8 mouse cellular contexts compared by ENCODE assay signal in the genomic region with DNA sequence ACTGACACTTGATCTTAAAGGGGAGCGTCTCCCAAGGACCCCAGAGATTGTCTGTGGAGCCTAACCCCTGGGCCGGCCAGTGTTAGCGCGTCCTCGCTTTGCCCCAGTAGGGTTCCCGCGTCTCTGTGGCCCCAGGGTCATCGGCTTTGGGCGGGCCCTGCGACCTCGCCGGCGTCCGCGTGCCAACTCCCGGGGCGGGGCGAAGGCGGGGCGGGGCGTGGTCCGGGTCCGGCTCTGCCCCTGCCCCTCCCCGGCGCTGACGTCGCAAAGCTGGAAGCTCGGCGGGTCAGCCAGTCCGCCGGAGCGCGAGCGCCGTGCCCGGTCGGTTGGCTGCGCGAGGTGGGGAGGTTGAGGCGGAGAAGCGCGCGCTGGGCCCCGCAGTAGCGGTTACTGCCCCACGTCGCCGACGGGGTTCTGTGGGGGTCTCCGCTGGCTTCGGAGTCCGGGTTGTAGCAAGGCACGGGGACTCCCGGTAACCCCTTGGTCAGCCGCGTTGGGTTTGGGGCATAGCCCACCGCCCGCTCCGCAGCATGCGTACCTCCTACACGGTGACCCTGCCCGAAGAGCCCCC. TPM values are rescaled to one million over a fixed set of nuclear protein-coding genes. Genes with fewer than 3 reads are reported as not detected.
A peak's percentile ranks its signal among the peaks of the same experiment; 100 is the strongest.
DNase-seq lines count a peak whose midpoint lies in the region; ATAC-seq and TF ChIP-seq lines count a peak whose summit lies in the region.

No protein-coding gene starts in this region.

- WGBS in forebrain, embryonic 10.5 days = under 1% methylated on average over 62 of the region's 62 CpGs
- under 1% methylated on average over 62 of the region's 62 CpGs for WGBS in heart, embryonic 15.5 days
- WGBS in liver, embryonic 15.5 days (ENCODE audit: insufficient replicate concordance) = under 1% methylated on average over 58 of the region's 62 CpGs
- under 1% methylated on average over 61 of the region's 62 CpGs for WGBS in neural tube, embryonic 11.5 days
- under 1% methylated on average over 62 of the region's 62 CpGs for WGBS in stomach, embryonic 16.5 days

- H3ac ChIP-seq in C2C12 (ENCODE audit: control insufficient read depth, insufficient read length, low read depth) = peak overlapping the region; percentile 58

- H3K27ac ChIP-seq in forebrain, embryonic 10.5 days = peak overlapping the region; percentile 84
- peak overlapping the region; percentile 94 for H3K27ac ChIP-seq in heart, embryonic 15.5 days
- no peak overlapping the region for H3K27ac ChIP-seq in liver, embryonic 15.5 days (replicated peaks)
- H3K27ac ChIP-seq in neural tube, embryonic 11.5 days (ENCODE audit: low read depth, low read length) = no peak overlapping the region
- H3K27ac ChIP-seq in stomach, embryonic 16.5 days (ENCODE audit: low read length) = no peak overlapping the region

- no peaks in the 10 kb centered on the region for H3K79me3 ChIP-seq in C2C12 (ENCODE audit: low read depth)

- peak overlapping the region; percentile 93 for H3K9ac ChIP-seq in heart, embryonic 15.5 days
- peak overlapping the region; percentile 45 for H3K9ac ChIP-seq in liver, embryonic 15.5 days
- peak overlapping the region; percentile 71 for H3K9ac ChIP-seq in neural tube, embryonic 11.5 days (ENCODE audit: low read length)
- peak overlapping the region; percentile 73 for H3K9ac ChIP-seq in stomach, embryonic 16.5 days (ENCODE audit: low read length)

- H3K4me1 ChIP-seq in forebrain, embryonic 10.5 days = peaks cover 66% of the 10 kb centered on the region
- H3K4me1 ChIP-seq in heart, embryonic 15.5 days (replicated peaks) = peaks cover 84% of the 10 kb centered on the region
- peaks cover 47% of the 10 kb centered on the region for H3K4me1 ChIP-seq in liver, embryonic 15.5 days (replicated peaks)
- H3K4me1 ChIP-seq in neural tube, embryonic 11.5 days (ENCODE audit: control insufficient read depth, insufficient read depth, low read length) = peaks cover 14% of the 10 kb centered on the region
- peaks cover 52% of the 10 kb centered on the region for H3K4me1 ChIP-seq in stomach, embryonic 16.5 days (ENCODE audit: control insufficient read depth, insufficient read depth, low read length)

- H3K27me3 ChIP-seq in C2C12 (ENCODE audit: control insufficient read depth, insufficient read depth, insufficient read length) = no peaks in the 10 kb centered on the region
- H3K27me3 ChIP-seq in forebrain, embryonic 10.5 days (ENCODE audit: poor library complexity, severe bottlenecking) = peaks cover 92% of the 10 kb centered on the region
- 0 out of 2 replicates have a peak, but pooled peaks cover 3% of the 10 kb centered on the region for H3K27me3 ChIP-seq in heart, embryonic 15.5 days
- H3K27me3 ChIP-seq in liver, embryonic 15.5 days = peaks cover 76% of the 10 kb centered on the region
- H3K27me3 ChIP-seq in neural tube, embryonic 11.5 days (ENCODE audit: control insufficient read depth, insufficient read depth, low read length) = peaks cover 13% of the 10 kb centered on the region
- no peaks in the 10 kb centered on the region for H3K27me3 ChIP-seq in stomach, embryonic 16.5 days (ENCODE audit: control insufficient read depth, insufficient read depth, low read length)

- H3K4me3 ChIP-seq in C2C12 (ENCODE audit: insufficient read depth, poor library complexity, severe bottlenecking) = no peak overlapping the region
- peak overlapping the region; percentile 72 for H3K4me3 ChIP-seq in forebrain, embryonic 10.5 days
- peak overlapping the region; percentile 78 for H3K4me3 ChIP-seq in heart, embryonic 15.5 days
- H3K4me3 ChIP-seq in liver, embryonic 15.5 days (replicated peaks) = peak overlapping the region; percentile 61
- H3K4me3 ChIP-seq in neural tube, embryonic 11.5 days (ENCODE audit: low read depth, low read length) = peak overlapping the region; percentile 58
- H3K4me3 ChIP-seq in stomach, embryonic 16.5 days (replicated peaks; ENCODE audit: low read length) = peak overlapping the region; percentile 52

- H3K4me2 ChIP-seq in heart, embryonic 15.5 days = peak overlapping the region; percentile 92
- H3K4me2 ChIP-seq in liver, embryonic 15.5 days = peak overlapping the region; percentile 95
- peak overlapping the region; percentile 99 for H3K4me2 ChIP-seq in neural tube, embryonic 11.5 days (ENCODE audit: low read depth)
- peak overlapping the region; percentile 88 for H3K4me2 ChIP-seq in stomach, embryonic 16.5 days (ENCODE audit: low read depth, low read length)

- ATAC-seq in heart, embryonic 15.5 days (replicated peaks; ENCODE audit: insufficient number of reproducible peaks, insufficient read depth, low FRiP score, low read depth) = peak; percentile 77
- peak; percentile 77 for ATAC-seq in liver, embryonic 15.5 days (ENCODE audit: insufficient read depth)
- peak; percentile 76 for ATAC-seq in neural tube, embryonic 11.5 days (ENCODE audit: insufficient read depth, low FRiP score, low TSS enrichment)
- ATAC-seq in stomach, embryonic 16.5 days (ENCODE audit: insufficient read depth, low FRiP score) = peak; percentile 85

- TF ChIP-seq CTCF in C2C12 (IDR thresholded peaks at IDR 0.05; ENCODE audit: control insufficient read depth, insufficient read depth, insufficient read length) = no peak

- peak; percentile 44 for DNase-seq in c-Kit-negative CD71-positive TER-119-positive erythroid progenitor cells, embryonic 14.5 days (ENCODE audit: low read depth, low spot score)
- DNase-seq in forebrain, embryonic 10.5 days (ENCODE audit: extremely low spot score, low spot score) = peak; percentile 90
- peak; percentile 98 to 99 for DNase-seq in kidney, postnatal 25 days
- DNase-seq in neural tube, embryonic 11.5 days (ENCODE audit: low spot score) = peak; percentile 87

- H3K9me3 ChIP-seq in forebrain, embryonic 10.5 days = no peaks in the 10 kb centered on the region
- no peaks in the 10 kb centered on the region for H3K9me3 ChIP-seq in heart, embryonic 15.5 days (replicated peaks)
- no peaks in the 10 kb centered on the region for H3K9me3 ChIP-seq in liver, embryonic 15.5 days (replicated peaks)
- no peaks in the 10 kb centered on the region for H3K9me3 ChIP-seq in neural tube, embryonic 11.5 days (ENCODE audit: control insufficient read depth, low read length)
- no peaks in the 10 kb centered on the region for H3K9me3 ChIP-seq in stomach, embryonic 16.5 days (replicated peaks; ENCODE audit: control insufficient read depth, low read length)

- no peaks in the 10 kb centered on the region for H3K79me2 ChIP-seq in C2C12 (ENCODE audit: control insufficient read depth, insufficient read depth)

- no peaks in the 10 kb centered on the region for H3K36me3 ChIP-seq in C2C12 (ENCODE audit: control insufficient read depth, insufficient read depth)
- H3K36me3 ChIP-seq in forebrain, embryonic 10.5 days (replicated peaks) = no peaks in the 10 kb centered on the region
- H3K36me3 ChIP-seq in heart, embryonic 15.5 days = no peaks in the 10 kb centered on the region
- H3K36me3 ChIP-seq in liver, embryonic 15.5 days (replicated peaks) = no peaks in the 10 kb centered on the region
- H3K36me3 ChIP-seq in neural tube, embryonic 11.5 days (ENCODE audit: control insufficient read depth, insufficient read depth, low read length) = no peaks in the 10 kb centered on the region
- no peaks in the 10 kb centered on the region for H3K36me3 ChIP-seq in stomach, embryonic 16.5 days (ENCODE audit: control insufficient read depth, insufficient read depth, low read length)

RNA-seq across cellular contexts. Expression of a gene that starts 16.8 kb away (rescaled TPM):
- 0.05 TPM for polyA plus RNA-seq in C2C12 (2012; fragmentation: generic; extraction: Trizol)
- 0.15 and 0.26 TPM in 2 replicates for polyA plus RNA-seq in forebrain, embryonic 10.5 days (2016; fragmentation: Nextera tagmentation; extraction: Ambion mirVana)
- polyA plus RNA-seq in heart, embryonic 15.5 days (2015; fragmentation: Nextera tagmentation; extraction: Ambion mirVana) = not detected in 2 replicates
- 0.10 TPM in 1 of 2 replicates, not detected in the other for polyA plus RNA-seq in liver, embryonic 15.5 days (2015; fragmentation: Nextera tagmentation; extraction: Ambion mirVana)
- polyA plus RNA-seq in neural tube, embryonic 11.5 days (2014; fragmentation: Nextera tagmentation; extraction: Ambion mirVana) = 0.15 and 0.21 TPM in 2 replicates
- polyA plus RNA-seq in stomach, embryonic 16.5 days (2015; fragmentation: Nextera tagmentation; extraction: Ambion mirVana) = 0.08 and 0.20 TPM in 2 replicates

RNA-seq across cellular contexts. Expression of a gene that starts 17.9 kb away (rescaled TPM):
- 0.73 TPM for polyA plus RNA-seq in C2C12 (2012; fragmentation: generic; extraction: Trizol)
- 12.7 and 12.9 TPM in 2 replicates for polyA plus RNA-seq in forebrain, embryonic 10.5 days (2016; fragmentation: Nextera tagmentation; extraction: Ambion mirVana)
- 69.9 and 74.9 TPM in 2 replicates for polyA plus RNA-seq in heart, embryonic 15.5 days (2015; fragmentation: Nextera tagmentation; extraction: Ambion mirVana)
- 3.7 and 4.3 TPM in 2 replicates for polyA plus RNA-seq in liver, embryonic 15.5 days (2015; fragmentation: Nextera tagmentation; extraction: Ambion mirVana)
- 10.5 and 11.7 TPM in 2 replicates for polyA plus RNA-seq in neural tube, embryonic 11.5 days (2014; fragmentation: Nextera tagmentation; extraction: Ambion mirVana)
- polyA plus RNA-seq in stomach, embryonic 16.5 days (2015; fragmentation: Nextera tagmentation; extraction: Ambion mirVana) = 16.1 and 21.5 TPM in 2 replicates

RNA-seq across cellular contexts. Expression of a gene that starts 22.3 kb away (rescaled TPM):
- 0.15 TPM for polyA plus RNA-seq in C2C12 (2012; fragmentation: generic; extraction: Trizol)
- not detected in 2 replicates for polyA plus RNA-seq in forebrain, embryonic 10.5 days (2016; fragmentation: Nextera tagmentation; extraction: Ambion mirVana)
- 3.8 TPM in 2 replicates for polyA plus RNA-seq in heart, embryonic 15.5 days (2015; fragmentation: Nextera tagmentation; extraction: Ambion mirVana)
- 0.29 and 0.53 TPM in 2 replicates for polyA plus RNA-seq in liver, embryonic 15.5 days (2015; fragmentation: Nextera tagmentation; extraction: Ambion mirVana)
- polyA plus RNA-seq in neural tube, embryonic 11.5 days (2014; fragmentation: Nextera tagmentation; extraction: Ambion mirVana) = 0.27 and 0.31 TPM in 2 replicates
- 2.4 and 2.5 TPM in 2 replicates for polyA plus RNA-seq in stomach, embryonic 16.5 days (2015; fragmentation: Nextera tagmentation; extraction: Ambion mirVana)

RNA-seq across cellular contexts. Expression of a gene that starts 28.6 kb away (rescaled TPM):
- polyA plus RNA-seq in C2C12 (2012; fragmentation: generic; extraction: Trizol) = 0.05 TPM
- 0.06 and 0.36 TPM in 2 replicates for polyA plus RNA-seq in forebrain, embryonic 10.5 days (2016; fragmentation: Nextera tagmentation; extraction: Ambion mirVana)
- polyA plus RNA-seq in heart, embryonic 15.5 days (2015; fragmentation: Nextera tagmentation; extraction: Ambion mirVana) = 0.05 and 0.13 TPM in 2 replicates
- polyA plus RNA-seq in liver, embryonic 15.5 days (2015; fragmentation: Nextera tagmentation; extraction: Ambion mirVana) = not detected in 2 replicates
- polyA plus RNA-seq in neural tube, embryonic 11.5 days (2014; fragmentation: Nextera tagmentation; extraction: Ambion mirVana) = 0.20 and 0.95 TPM in 2 replicates
- polyA plus RNA-seq in stomach, embryonic 16.5 days (2015; fragmentation: Nextera tagmentation; extraction: Ambion mirVana) = 0.19 and 0.21 TPM in 2 replicates

RNA-seq across cellular contexts. Expression of a gene that starts 28.6 kb away (rescaled TPM):
- polyA plus RNA-seq in C2C12 (2012; fragmentation: generic; extraction: Trizol) = 52.6 TPM
- polyA plus RNA-seq in forebrain, embryonic 10.5 days (2016; fragmentation: Nextera tagmentation; extraction: Ambion mirVana) = 79.5 and 81.5 TPM in 2 replicates
- polyA plus RNA-seq in heart, embryonic 15.5 days (2015; fragmentation: Nextera tagmentation; extraction: Ambion mirVana) = 28.7 and 39.9 TPM in 2 replicates
- 35.2 and 38.4 TPM in 2 replicates for polyA plus RNA-seq in liver, embryonic 15.5 days (2015; fragmentation: Nextera tagmentation; extraction: Ambion mirVana)
- polyA plus RNA-seq in neural tube, embryonic 11.5 days (2014; fragmentation: Nextera tagmentation; extraction: Ambion mirVana) = 62.4 and 71.1 TPM in 2 replicates
- 42.3 and 50.6 TPM in 2 replicates for polyA plus RNA-seq in stomach, embryonic 16.5 days (2015; fragmentation: Nextera tagmentation; extraction: Ambion mirVana)

Comparison
In these comparisons a context has a peak if more than half of its experiments do, and no peak if none do; other contexts are left out.
1. DNase-seq: peak in every context shown above with its lines; median percentile 98 in kidney, postnatal 25 days; 90 in forebrain, embryonic 10.5 days; 87 in neural tube, embryonic 11.5 days; 44 in c-Kit-negative CD71-positive TER-119-positive erythroid progenitor cells, embryonic 14.5 days.
2. H3K27ac ChIP-seq: peak in forebrain, embryonic 10.5 days (single experiment) and heart, embryonic 15.5 days (single experiment); none in liver, embryonic 15.5 days (single experiment), neural tube, embryonic 11.5 days (single experiment) and stomach, embryonic 16.5 days (single experiment).
3. Peak in every context shown above with its lines, with median percentiles within 50 percentile points of each other: ATAC-seq, H3K4me2 ChIP-seq and H3K9ac ChIP-seq.